Mouse (Mus musculus) spleen, postnatal 10 days (tissue): Measurements from ENCODE around the gene Nrip2.
"Not testable (repeated sequence)": the region's sequence is repeated elsewhere in the genome, so short reads cannot be mapped to it uniquely, and the experiment has no call there.

Source experiments
- DNase-seq, 2 experiments: peaks; one replicate each; pipeline ENCODE4 v3.0.0; 2021 to 2022; ENCODE audit warnings: low spot score in 2 of 2

Nrip2 gene

DNA sequence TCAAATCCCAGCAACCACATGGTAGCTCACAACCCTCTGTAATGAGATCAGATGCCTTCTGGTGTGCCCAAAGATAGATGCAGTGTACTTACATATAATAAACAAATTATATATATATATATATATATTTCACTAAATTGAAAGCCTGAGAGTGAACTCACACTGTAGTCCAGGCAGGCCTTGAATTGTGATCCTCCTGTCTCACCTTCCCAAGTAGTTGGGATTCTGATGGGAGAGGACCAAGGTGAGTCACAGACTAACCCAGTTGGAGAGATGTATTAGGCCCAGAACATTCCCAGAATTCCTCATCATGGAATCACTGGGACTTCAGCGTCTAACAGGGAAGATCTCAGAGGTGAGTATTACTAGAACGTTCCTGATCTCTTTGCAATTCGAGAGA is at the start of gene Nrip2:
Gene Nrip2 (plus strand): TSS at position 301 of the 400 bp plus-strand sequence.
- no peak for DNase-seq

GRCm38 (mm10) chr6:128349711-128350110 is 49.4 kb upstream of the Nrip2 start:
- no peak for DNase-seq

- no peak for DNase-seq
Observed at GRCm38 (mm10) chr6:128354140-128354539, 45.0 kb upstream of the Nrip2 start.

DNA sequence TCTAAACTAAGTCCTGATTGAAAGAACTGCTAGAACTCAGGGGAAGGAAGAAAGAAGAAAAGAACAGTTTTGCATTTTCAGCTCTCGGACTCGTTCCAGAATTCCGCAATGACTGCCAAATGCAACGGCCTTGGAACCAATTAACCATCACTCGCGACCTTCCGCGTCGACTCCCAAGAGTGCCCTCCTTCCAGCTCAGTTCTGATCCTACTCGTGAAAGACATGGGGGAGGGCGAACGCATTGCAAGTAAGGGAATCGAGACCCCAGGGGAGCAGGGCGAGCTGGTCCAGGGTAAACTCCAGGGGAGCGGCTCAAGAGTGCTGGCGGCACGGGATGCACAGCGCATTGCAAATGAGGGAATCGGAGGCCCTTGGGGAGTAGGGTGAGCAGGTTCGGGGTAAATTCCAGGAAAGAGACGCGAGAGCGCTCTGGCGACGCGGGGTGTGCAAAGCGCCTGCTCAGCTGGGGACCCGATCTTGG is 43.9 kb upstream of the Nrip2 start:
- peak in 1 of 2 experiments; percentile 15 for DNase-seq

DNA sequence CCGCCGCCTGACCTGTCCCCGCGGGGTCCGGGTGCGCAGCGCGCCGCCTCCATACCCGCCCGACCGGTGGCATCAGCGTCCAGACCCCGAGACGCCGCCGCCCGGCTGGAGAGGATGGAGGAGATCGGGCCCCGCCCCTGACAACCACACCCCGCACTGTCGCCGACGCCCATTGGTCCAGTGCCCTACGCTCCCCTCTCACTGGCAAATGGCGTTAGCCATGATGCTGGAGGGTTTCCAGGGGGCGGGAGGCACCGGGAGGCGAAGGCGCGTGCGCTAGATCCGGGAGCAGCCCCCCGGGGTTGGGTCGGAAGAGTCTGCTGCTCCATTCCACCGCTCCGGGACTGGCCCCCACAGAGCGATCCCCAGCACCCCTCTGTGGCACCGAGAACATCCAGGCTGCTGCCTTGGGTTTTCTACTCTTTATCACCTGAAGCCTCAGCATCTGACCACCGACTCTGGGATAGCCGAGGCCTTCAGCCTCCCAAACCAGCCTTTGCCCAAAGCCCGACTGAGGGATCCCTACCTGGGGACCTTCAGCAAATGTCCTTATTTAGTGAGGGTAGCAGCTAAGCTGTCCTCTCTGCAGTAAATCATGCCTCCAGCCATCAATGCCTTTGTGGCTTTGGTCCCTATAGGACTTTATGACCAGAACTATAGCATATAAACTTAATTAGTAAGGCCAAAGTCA is 43.2 kb upstream of the Nrip2 start, which contains the start of gene Tulp3:
Gene Tulp3 (minus strand): TSS at position 126 of the 691 bp plus-strand sequence.
- peak; percentile 65 to 90 for DNase-seq

DNA sequence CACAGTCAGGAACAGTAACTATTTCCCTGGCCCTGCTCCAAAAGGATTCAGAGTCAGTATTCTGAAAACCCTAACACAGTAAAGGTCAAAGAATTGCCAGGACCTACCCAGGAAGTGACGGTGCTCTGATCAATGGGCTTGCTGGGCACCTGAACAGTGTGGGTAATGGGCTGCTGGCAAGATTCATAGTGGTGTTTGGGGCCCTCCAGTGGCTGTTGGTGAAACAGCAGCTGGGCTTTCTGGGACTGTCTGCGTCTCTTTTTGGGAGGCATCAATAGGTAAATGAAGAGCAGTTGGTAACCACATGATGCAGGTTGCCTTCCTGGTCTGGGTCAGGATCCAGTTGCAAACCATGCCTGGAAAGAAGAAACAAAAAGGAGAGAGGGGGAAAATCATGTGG is 40.1 kb upstream of the Nrip2 start:
- peak; percentile 57 to 77 for DNase-seq

GRCm38 (mm10) chr6:128361901-128362300 is 37.2 kb upstream of the Nrip2 start:
- peak in 1 of 2 experiments; percentile 22 for DNase-seq

DNA sequence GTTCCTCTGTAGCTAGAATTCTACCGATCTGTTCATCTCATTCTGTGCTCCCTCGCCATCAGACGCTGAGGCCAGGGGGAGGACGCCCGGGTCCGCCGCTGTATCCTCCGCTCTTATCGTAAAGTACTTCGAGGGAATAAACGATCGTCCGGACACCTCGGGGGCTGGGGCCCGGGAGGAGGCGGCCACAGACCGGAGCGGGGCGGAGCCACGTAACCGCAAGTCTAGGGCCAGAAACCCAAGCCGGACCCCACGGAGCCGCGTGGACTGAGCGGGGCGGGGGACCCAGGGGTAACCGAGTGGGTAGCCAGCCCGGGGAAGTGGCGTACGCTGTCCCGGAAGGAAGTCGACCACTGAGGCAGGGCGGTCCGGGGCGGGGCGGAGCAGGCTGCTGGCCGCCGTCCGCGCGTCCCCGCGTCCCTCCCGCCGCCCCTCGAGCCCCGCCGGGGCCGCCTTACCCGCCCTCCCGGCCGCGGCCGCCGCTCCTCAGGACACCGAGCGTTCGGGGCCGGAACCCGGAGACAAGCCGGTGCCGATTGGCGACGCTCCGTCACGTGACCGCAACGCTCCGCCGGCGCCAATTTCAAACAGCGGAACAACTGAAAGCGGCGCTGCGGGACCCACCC is 36.6 kb upstream of the Nrip2 start, which contains the start of the genes Rhno1 and Foxm1:
Gene Rhno1 (minus strand): TSS at position 531 of the 626 bp plus-strand sequence.
Gene Foxm1 (plus strand): TSS at position 587 of the 626 bp plus-strand sequence.
- peak; percentile 86 to 90 for DNase-seq

DNA sequence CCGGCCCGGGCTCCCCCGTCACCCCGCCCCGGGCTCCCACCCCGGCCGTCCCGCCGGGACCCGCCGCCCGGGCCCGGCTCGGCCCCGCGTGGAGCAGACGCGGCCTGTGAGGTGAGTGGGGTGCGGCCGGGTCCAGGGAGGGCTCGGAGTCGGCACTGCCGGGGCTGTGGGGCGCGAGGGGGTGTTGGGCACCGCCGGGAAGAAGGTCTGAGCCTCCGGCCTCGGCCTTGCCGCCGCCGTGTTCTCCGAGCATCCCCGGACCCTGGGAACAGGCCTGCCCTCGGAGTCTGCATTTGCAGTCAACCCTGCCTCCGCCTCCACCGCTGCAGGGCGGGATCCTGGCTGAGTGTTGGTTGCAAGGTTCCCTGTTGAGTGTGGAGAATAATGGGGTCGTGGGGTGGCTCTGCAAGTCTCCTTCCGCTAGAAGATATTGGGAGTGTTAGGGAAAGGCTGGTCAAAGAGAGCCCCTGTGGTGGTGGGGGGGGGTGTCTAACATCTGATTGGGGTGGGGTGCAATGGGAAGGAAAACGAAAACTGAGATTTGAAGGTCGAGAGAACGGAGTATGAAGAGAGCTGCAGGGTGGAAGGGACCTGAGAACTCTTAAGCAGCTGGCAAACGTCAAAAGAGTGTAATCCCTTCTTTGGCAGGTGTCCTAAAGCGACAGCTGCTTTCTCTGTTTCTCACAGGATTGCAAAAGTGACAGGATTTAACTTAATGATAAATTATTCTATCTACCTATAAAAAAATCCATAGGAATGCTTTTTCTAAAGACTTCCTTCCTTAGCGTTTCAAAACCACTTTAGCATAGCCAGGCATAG is 35.9 kb upstream of the Nrip2 start:
- no peak for DNase-seq

- DNase-seq = no peak
Observed at GRCm38 (mm10) chr6:128364721-128365120, 34.4 kb upstream of the Nrip2 start.

DNA sequence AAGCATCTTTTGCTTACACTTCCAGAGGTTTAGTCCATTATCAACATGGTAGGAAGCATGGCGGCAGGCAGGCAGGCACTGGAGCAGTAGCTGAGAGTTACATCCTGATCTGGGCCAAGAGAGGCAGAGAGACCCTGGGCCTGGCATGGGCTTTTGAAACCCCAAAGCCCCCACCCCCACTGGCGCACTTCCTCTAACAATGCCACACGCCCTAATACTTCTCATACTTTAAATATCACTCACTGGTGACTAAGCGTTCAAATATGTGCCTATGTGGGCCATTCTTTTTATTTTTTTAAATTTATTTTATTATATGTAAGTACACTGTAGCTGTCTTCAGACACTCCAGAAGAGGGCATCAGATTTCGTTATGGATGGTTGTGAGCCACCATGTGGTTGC is 32.6 kb upstream of the Nrip2 start:
- no peak for DNase-seq

GRCm38 (mm10) chr6:128370040-128370439 is 29.1 kb upstream of the Nrip2 start:
- no peak for DNase-seq

GRCm38 (mm10) chr6:128375192-128375591 is 23.9 kb upstream of the Nrip2 start, which contains the start of the genes Tex52 and Gm44596:
TSS of gene Tex52 (plus strand) at chr6:128375456.
TSS of gene Gm44596 (plus strand) at chr6:128375503.
- DNase-seq = no peak

- DNase-seq = no peak
Observed at GRCm38 (mm10) chr6:128376371-128377085, 22.6 kb upstream of the Nrip2 start.

- DNase-seq = no peak
Observed at GRCm38 (mm10) chr6:128379636-128380035, 19.5 kb upstream of the Nrip2 start.

- not testable (repeated sequence) for DNase-seq
Observed at GRCm38 (mm10) chr6:128380594-128381167, 18.4 kb upstream of the Nrip2 start.

DNA sequence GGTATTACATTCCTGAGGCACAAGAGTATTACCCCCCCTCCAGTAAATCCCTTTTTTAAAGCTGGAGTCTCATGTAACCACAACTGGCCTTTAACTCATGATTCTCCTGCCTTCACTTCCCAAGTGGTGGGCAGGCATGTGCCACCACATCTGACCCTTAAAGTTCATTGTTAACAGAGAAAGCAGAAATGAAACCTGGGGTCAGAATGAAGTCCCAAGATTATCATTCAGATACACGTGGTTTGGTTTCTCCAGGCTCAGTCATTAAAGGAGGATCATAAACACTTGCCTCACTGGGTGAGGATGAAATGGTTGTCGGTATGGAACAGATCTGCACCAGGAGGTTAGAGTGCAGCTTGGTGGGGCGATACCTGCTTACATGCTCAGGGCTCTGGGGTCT is 17.8 kb upstream of the Nrip2 start:
- no peak for DNase-seq

- DNase-seq = peak in 1 of 2 experiments; percentile 65
Observed at GRCm38 (mm10) chr6:128383752-128384151, 15.3 kb upstream of the Nrip2 start.

- no peak for DNase-seq
Observed at GRCm38 (mm10) chr6:128385026-128385425, 14.1 kb upstream of the Nrip2 start.

DNA sequence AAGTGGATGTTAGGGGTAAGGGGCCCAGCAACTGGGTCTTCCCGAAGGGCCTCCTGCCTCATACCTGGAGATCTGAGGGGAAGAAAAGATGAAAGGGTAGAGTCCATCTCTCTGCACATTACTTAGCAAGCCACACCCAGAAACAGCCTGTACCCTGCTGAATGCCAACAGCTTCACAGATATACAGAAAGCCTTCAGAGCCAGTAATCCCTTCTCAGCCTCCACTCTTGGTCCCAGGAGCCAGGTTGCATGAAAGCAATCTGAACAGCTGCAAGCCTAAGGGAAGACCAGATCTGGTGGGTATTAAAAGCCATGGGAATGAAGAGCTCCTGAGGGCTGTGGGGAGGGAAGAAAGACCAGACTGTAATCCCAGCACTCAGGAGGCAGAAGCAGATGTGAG is 9.9 kb upstream of the Nrip2 start:
- DNase-seq = no peak

DNA sequence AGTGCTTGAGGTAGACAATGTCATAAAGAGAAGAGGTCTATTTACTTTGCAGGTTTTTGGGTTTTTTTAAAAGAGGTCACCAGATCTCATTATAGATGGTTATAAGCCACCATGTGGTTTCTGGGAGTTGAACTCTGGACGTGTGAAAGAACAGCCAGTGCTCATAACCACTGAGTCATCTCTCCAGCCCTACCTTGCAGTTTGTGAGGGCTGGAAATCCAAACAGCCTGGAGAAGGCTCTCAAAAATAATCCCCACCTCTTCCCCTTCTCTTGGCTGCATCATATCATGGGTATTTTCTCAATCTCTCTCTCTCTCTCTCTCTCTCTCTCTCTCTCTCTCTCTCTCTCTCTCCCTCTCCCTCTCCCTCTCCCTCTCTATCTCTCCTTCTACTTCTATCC is 8.4 kb upstream of the Nrip2 start:
- DNase-seq = no peak
